Mouse (Mus musculus): ENCODE results near the gene Usp40.

Gene Usp40

GRCm38 (mm10) chr1:87947681-87948091, 60.7 kb downstream of the Usp40 start:
- no peak for DNase-seq (ENCODE audit: low spot score)

- DNase-seq (ENCODE audit: low spot score) = no peak
Observed at GRCm38 (mm10) chr1:87941765-87942164, 66.6 kb downstream of the Usp40 start.

DNA sequence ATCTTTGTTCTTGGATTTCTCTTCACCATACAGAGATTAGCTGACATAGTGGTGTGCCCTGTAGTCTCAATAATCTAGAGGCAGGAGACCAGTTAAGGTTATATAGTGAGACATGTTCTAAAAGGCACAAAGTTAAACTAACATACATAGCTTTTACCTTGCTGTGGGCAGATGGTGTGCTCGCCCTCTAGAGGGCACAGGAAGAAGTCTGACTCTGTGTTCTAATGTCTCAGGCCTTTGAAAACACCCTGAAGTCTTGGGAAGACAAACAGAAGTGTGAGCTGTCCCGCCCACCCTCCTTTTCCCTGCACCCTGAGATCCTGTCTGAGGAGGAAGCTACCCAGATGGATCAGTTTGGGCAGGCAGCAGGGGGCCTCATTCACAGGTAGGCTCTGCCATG, 71.8 kb downstream of the Usp40 start:
- no peak for DNase-seq (ENCODE audit: low spot score)

DNA sequence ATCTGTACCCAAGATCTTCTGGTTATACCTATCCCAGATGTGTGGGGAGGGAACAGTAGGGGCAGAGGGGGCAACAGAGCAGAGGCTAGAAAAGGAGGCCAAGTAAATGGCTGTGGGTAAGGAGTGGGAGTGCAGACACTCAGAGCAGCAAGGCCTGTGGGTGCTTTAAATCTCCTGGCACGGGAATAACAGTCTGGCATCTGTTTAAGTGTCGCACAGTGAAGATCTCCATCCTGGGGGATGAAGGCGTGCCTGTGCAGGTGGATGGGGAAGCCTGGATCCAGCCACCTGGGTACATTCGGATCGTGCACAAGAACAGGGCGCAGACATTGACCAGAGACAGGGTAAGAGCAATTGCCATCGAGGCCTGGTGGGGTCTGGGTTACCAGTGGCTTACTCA, 72.3 kb downstream of the Usp40 start:
- no peak for DNase-seq (ENCODE audit: low spot score)

DNA sequence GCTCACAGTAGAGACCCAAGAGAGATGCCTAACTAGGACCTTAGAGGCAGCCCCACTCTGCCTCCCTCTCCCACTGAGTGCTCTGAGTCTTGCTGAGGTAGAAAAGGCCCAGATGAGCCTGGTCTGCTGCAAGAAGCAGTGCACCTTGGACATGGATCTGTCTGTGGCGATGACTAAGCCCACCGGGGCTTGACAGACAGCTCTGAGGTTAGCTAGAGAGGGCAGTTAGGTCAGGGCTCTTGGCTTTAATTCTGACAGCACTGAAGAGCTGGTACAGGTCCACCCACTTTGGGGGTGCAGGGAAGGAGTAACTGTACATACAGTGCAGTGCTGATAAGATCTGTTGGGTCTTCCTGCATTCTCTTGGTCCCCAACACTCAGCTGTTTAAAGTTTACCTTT, 72.8 kb downstream of the Usp40 start:
- DNase-seq (ENCODE audit: low spot score) = no peak

DNA sequence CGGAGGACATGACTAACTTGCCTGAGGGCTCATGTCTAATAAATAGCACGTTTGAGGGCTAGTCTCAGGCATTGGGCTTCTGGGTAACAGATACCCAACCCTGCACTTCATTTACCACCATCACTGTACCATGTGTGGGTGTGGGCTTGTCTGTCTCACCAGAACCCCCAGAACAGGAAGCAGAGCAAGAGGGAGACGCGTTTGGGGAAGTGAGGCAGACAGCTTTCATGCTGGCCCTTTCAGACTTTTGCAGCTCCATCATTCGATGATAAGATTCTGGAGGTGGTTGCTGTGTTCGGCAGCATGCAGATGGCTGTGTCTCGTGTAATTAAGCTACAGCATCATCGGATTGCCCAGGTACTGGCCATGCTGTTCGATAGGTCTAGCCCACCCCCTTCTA, 73.3 kb downstream of the Usp40 start:
- no peak for DNase-seq (ENCODE audit: low spot score)

DNA sequence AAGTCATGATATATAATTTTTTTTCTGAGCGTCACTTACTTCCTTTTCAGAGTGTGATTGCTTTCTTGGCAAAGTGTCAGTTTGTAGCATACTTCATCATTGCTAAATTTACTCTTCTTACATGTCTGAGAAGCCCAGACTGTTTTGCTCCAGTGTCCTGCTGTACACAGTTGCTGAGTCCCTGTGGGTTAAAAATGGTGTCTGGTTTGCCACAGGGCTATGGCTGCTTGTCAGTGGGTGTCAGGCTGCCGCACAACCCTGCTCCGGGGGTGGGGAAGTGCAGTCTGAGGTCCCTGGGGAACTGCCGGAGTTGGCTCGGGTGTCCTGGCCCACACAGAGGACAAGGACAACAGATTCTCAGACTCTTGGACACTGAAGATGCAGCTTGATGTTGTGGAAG, 75.3 kb downstream of the Usp40 start:
- no peak for DNase-seq (ENCODE audit: low spot score)

DNA sequence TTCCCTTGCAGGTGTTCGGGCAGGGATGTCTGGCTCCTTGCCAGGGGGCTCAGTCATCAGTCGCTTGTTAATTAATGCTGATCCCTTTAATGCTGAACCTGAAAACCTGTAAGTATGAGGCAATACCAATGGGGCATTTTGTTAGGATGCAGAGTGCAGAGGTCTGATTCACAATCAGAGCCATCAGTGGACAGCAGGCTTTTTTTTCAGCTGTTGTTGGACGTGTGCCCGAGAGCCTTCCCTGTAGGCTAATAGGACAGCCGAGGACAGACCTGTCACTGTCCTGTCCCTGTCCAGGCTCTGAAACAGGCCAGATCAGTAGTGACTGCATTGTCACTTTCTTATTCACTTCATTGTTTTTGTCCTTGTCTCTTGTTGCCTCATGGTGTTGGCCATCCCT, 78.6 kb downstream of the Usp40 start:
- no peak for DNase-seq (ENCODE audit: low spot score)

GRCm38 (mm10) chr1:87924888-87925287, 83.5 kb downstream of the Usp40 start:
- no peak for DNase-seq (ENCODE audit: low spot score)

GRCm38 (mm10) chr1:87922666-87923065, 85.7 kb downstream of the Usp40 start:
- DNase-seq (ENCODE audit: low spot score) = peak; percentile 71

GRCm38 (mm10) chr1:87920056-87920614, 88.2 kb downstream of the Usp40 start:
- no peak for DNase-seq (ENCODE audit: low spot score)

- DNase-seq (ENCODE audit: low spot score) = no peak
Observed at GRCm38 (mm10) chr1:87918061-87918460, 90.3 kb downstream of the Usp40 start.

- DNase-seq (ENCODE audit: low spot score) = no peak
Observed at GRCm38 (mm10) chr1:87917361-87917760, 91.0 kb downstream of the Usp40 start.

DNA sequence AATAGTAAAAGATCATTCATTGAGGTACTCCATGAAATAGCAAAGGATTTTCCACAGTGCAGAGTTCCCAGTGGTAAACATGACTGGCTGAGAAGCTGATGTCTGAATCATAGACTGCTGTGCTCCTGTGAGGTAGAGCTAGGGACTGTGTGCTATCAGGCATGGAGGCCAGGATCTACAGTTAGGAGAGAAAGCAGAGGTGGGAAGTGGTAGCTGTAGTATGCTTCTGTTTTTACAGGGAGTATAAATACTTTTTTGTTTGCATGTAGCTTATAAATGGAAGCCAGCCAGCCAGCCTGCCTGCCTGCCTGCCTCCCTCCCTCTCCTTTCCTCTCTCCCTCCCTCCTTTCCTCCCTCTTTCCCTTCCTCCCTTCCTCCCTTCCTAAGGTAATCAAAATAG, 95.0 kb downstream of the Usp40 start:
- DNase-seq (ENCODE audit: low spot score) = no peak

DNA sequence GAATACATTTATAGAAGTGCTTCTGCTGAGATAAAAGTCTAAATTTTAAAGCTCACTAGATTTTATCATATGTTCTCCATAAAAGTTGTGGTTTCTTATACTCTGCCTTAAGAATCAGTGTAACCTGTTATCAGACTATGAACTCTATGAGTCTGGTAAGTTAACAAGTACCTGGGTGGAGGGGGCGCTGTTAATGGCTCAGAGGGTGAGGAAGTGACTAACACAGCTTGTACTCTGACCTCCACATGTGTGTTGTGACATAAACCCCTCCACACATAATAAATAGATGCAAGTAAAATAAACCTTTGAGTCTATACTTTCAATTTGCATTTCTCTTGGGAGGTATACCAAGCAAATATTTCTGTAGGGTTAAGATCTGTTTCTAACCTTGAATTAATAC, 97.9 kb downstream of the Usp40 start:
- DNase-seq (ENCODE audit: low spot score) = no peak

DNA sequence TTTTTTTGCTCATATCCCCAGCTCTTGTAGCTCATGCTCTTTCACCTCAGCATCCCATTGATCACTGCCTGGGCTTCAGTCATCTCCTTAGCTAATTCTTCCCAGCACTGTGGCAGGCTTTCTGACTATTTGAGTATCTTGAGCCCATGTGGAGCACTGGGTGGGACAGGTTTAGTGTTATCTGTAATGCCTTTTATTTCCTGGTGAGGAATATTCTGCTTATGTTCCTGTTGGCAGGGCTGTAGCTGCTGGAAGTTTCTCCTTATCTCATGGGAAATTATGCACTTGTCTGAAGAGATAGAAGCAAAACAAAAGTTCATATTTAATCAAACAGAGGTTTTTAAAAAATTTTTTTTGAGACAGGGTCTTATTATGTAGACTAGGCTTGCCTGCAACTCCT, 98.8 kb downstream of the Usp40 start:
- no peak for DNase-seq (ENCODE audit: low spot score)

- no peak for DNase-seq (ENCODE audit: low spot score)
Observed at GRCm38 (mm10) chr1:87908736-87909135, 99.6 kb downstream of the Usp40 start.

DNA sequence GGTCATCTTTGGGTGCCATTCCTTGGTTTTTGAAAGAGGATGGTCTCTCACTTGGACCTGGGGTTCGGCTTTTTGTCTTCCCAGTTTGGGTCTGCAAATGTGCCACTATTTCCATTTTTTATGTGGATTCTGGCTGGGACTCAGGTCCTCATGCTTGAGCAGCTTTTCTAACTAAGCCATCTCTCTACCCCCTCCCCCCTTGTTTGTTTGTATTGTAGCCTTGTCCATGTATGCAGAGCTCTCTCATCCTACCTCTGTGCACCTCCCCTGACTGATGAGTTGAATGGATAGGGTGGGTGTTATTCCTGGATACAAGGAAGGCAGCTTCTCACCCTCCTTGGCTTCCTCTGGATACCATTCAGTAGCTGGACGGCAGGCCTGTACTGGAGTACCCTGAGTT, 100.3 kb downstream of the Usp40 start:
- no peak for DNase-seq (ENCODE audit: low spot score)

DNA sequence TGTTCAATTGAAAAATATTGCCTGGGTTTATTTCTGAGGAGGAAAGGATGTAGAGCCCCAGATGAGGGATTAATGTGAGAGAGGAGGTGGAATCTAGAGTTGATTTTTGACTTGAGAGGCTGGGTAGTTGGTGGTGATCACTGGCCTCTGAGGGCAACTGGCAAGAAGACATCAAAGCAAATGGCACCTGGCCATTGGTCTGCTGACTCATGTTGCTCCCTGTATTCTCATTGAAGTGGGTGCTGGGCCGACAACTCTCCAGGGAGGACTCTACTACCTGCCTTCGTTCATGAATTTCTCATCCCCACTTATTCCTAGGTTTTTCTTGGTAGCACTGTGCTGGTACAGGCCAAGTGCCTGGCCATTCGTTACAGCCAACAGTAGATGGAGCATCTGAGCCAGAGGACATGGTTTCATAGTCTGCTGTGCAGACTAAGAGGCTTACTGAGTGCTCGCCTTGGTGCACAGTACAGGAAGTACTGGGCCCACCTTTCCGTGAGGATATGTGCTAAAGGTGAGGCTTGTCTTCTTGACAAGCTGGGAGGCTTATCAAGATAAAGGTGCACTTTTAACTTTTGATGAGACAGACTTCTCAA, 101.9 kb downstream of the Usp40 start:
- peak; percentile 24 for DNase-seq (ENCODE audit: low spot score)

- no peak for DNase-seq (ENCODE audit: low spot score)
Observed at GRCm38 (mm10) chr1:87902186-87902585, 106.2 kb downstream of the Usp40 start.

- peak; percentile 65 for DNase-seq (ENCODE audit: low spot score)
Observed at GRCm38 (mm10) chr1:87900979-87901378, 107.4 kb downstream of the Usp40 start.

DNA sequence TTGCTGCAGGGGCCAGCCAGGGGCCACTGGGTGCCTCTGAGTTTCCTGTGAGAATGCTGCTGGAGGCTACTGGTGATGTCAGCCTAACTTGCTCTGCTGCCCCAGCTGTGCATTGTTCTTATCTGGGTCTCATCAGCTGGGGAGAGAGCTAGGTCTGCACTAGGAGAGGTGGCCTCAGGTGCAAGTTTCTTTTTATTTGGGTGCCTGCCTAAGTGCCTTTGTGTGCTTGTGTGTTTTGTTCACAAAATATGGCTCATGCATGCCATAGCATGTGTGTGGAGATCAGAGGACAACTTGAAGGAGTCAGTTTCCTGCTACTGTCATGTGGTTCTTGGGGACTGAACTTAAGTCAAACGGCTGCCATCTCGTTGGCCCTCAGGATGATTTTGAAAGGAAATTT, 108.7 kb downstream of the Usp40 start:
- DNase-seq (ENCODE audit: low spot score) = no peak

DNA sequence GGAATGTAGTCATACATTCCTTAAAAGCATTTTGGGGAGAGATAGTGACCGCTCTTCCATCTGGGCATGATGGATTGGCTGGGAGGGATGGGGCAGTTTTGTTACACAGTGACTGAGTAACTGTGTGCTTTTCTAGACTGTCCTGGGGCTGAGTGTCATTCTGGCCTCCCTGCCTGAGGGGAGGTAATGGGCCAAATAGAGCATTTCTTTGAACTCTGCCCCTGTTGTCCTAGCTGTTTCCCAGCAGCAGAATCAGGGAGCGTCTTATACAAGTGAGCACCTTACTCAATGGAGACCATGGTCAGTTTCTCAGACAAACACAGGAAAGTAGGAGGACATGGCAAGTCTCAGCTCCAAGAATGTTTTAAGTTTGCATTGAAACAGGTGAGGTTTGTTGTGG, 111.4 kb downstream of the Usp40 start:
- no peak for DNase-seq (ENCODE audit: low spot score)
